Mouse (Mus musculus): Measurements from ENCODE around the gene Yeats4.

- TF ChIP-seq CEBPB (IDR thresholded peaks at IDR 0.05; ENCODE audit: insufficient read depth, poor library complexity, severe bottlenecking) (no peak), TCF3 (IDR thresholded peaks at IDR 0.05; ENCODE audit: insufficient read length, low read depth) (no peak), E2F4 (IDR thresholded peaks at IDR 0.05; ENCODE audit: insufficient read depth) (no peak), TCF12 (IDR thresholded peaks at IDR 0.05; ENCODE audit: insufficient read depth, poor library complexity, severe bottlenecking) (no peak), POLR2A (IDR thresholded peaks at IDR 0.05; ENCODE audit: insufficient read length, low read depth) (no peak), MAX (IDR thresholded peaks at IDR 0.05; ENCODE audit: low read depth) (no peak), USF1 (IDR thresholded peaks at IDR 0.05; ENCODE audit: low read depth) (no peak)
These were observed 29.3 kb downstream of the Yeats4 start for GRCm38 (mm10) chr10:117195005-117195404.

Data from myocyte (in vitro differentiated cells).